Mouse (Mus musculus) testis, adult 2 months (tissue): Measurements from ENCODE around the gene Gm45799.

Source experiments
- CTCF ChIP-seq: fragments of 200-500 bp; IDR thresholded peaks from 2 replicates; pipeline ENCODE4 v1.5.1; 2012; ENCODE audit warnings: low read depth, mild to moderate bottlenecking, inconsistent platforms, low read length, moderate library complexity; ENCODE audit not compliant: control insufficient read depth, insufficient read depth, insufficient replicate concordance
- POLR2A ChIP-seq: fragments of 200-500 bp; IDR thresholded peaks from 2 replicates; pipeline ENCODE4 v1.6.1; 2012; ENCODE audit warnings: low read depth, mild to moderate bottlenecking, inconsistent platforms, low read length, moderate library complexity; ENCODE audit not compliant: control insufficient read depth

DNA sequence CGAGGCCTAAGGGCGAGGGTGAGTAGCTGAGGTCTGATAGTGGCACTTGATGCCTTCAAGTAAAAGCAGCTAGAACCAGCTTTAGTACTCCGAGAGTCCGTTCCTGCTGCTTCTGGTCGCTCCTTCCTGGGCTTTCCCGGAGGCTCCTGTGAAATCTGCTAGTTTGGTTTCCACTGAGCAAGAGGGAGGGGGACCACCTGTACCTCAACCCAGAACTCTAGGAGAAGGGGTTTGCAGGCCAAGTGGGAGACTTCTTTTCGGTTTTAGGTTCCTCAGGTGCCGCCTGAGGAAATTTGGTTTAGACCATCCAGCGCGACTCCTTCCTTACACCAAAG, 6.6 kb upstream of the Gm45799 start:
- TF ChIP-seq CTCF (no peak), POLR2A (no peak)
